Mouse (Mus musculus): ENCODE measurements around the gene Armcx6. TPM values are rescaled to one million over a fixed set of nuclear protein-coding genes. Genes with fewer than 3 reads are reported as not detected.

Gene Armcx6
- polyA plus RNA-seq (2015; fragmentation: Nextera tagmentation; extraction: Ambion mirVana), result 6.8 and 8.3 TPM in 2 replicates

GRCm38 (mm10) chrX:134750764-134751592, at the start of gene Armcx6:
Armcx6 (minus strand) TSS chrX:134751417.

GRCm38 (mm10) chrX:134756434-134757292, 5.4 kb upstream of the Armcx6 start, which contains the start of gene Armcx3:
Armcx3 (plus strand) TSS chrX:134756595.

GRCm38 (mm10) chrX:134717752-134718308, 33.4 kb downstream of the Armcx6 start, which contains the start of gene Armcx1:
Armcx1 (plus strand) TSS chrX:134717963.

Other genes with a start within 250 kb of the Armcx6 start
- 74.5 TPM in 2 replicates for gene Timm8a1, start 209.6 kb downstream of the Armcx6 start, polyA plus RNA-seq (2015; fragmentation: Nextera tagmentation; extraction: Ambion mirVana)
- 28.6 and 30.1 TPM in 2 replicates for gene Btk, start 167.8 kb downstream of the Armcx6 start, polyA plus RNA-seq (2015; fragmentation: Nextera tagmentation; extraction: Ambion mirVana)
- gene Rpl36a, start 165.8 kb downstream of the Armcx6 start, polyA plus RNA-seq (2015; fragmentation: Nextera tagmentation; extraction: Ambion mirVana), result 492 and 510 TPM in 2 replicates
- 3.8 and 4.9 TPM in 2 replicates for gene Gla, start 150.3 kb downstream of the Armcx6 start, polyA plus RNA-seq (2015; fragmentation: Nextera tagmentation; extraction: Ambion mirVana)
- 102 and 103 TPM in 2 replicates for gene Hnrnph2, start 150.2 kb downstream of the Armcx6 start, polyA plus RNA-seq (2015; fragmentation: Nextera tagmentation; extraction: Ambion mirVana)
- 1.3 and 1.4 TPM in 2 replicates for gene Armcx4, start 64.9 kb downstream of the Armcx6 start, polyA plus RNA-seq (2015; fragmentation: Nextera tagmentation; extraction: Ambion mirVana)
- 11.2 and 13.1 TPM in 2 replicates for gene Armcx1, start 33.5 kb downstream of the Armcx6 start, polyA plus RNA-seq (2015; fragmentation: Nextera tagmentation; extraction: Ambion mirVana)
- 17.4 and 21.5 TPM in 2 replicates for gene Armcx3, start 5.2 kb upstream of the Armcx6 start, polyA plus RNA-seq (2015; fragmentation: Nextera tagmentation; extraction: Ambion mirVana)
- 12.3 and 14.2 TPM in 2 replicates for gene Armcx2, start 57.8 kb upstream of the Armcx6 start, polyA plus RNA-seq (2015; fragmentation: Nextera tagmentation; extraction: Ambion mirVana)
- 0.32 TPM in 2 replicates for gene Nxf2, start 213.3 kb upstream of the Armcx6 start, polyA plus RNA-seq (2015; fragmentation: Nextera tagmentation; extraction: Ambion mirVana)